Mouse (Mus musculus) lung, embryonic 14.5 days (tissue): Measurements from ENCODE around the gene Sept5. TPM values are rescaled to one million over a fixed set of nuclear protein-coding genes. Genes with fewer than 3 reads are reported as not detected.
A peak's percentile ranks its signal among the peaks of the same experiment; 100 is the strongest.

Experiments
- ATAC-seq: fragments of 200-750 bp; cut with Nextera tagmentation; 2 replicates; pipeline ENCODE4 v1.8.0; 2017; ENCODE audit warnings: mild to moderate bottlenecking, moderate TSS enrichment, moderate library complexity; ENCODE audit not compliant: insufficient read depth
- DNase-seq: peaks from one replicate; pipeline ENCODE4 v3.0.0-alpha.2; 2015
- H3K27ac ChIP-seq: fragments of 300-500 bp; sonication (generic); 2 replicates; pipeline ENCODE4 v1.5.1; 2014; ENCODE audit warnings: low read depth, mild to moderate bottlenecking, moderate library complexity
- H3K27me3 ChIP-seq: fragments of 300-500 bp; sonication (generic); 2 replicates; pipeline ENCODE4 v1.6.1; 2014; ENCODE audit warnings: low read length, control low read depth; ENCODE audit not compliant: insufficient read depth
- H3K36me3 ChIP-seq: fragments of 300-500 bp; sonication (generic); 2 replicates; pipeline ENCODE4 v1.6.1; 2014; ENCODE audit warnings: control low read depth; ENCODE audit not compliant: insufficient read depth
- H3K4me1 ChIP-seq: fragments of 300-500 bp; sonication (generic); 2 replicates; pipeline ENCODE4 v1.6.1; 2014; ENCODE audit warnings: antibody characterized with exemption, control low read depth; ENCODE audit not compliant: insufficient read depth
- H3K4me2 ChIP-seq: fragments of 300-500 bp; sonication (generic); 2 replicates; pipeline ENCODE4 v1.6.1; 2014; ENCODE audit warnings: mild to moderate bottlenecking
- H3K4me3 ChIP-seq: fragments of 300-500 bp; sonication (generic); 2 replicates; pipeline ENCODE4 v1.5.1; 2014; ENCODE audit warnings: low read depth, low read length
- H3K9ac ChIP-seq: fragments of 300-500 bp; sonication (generic); 2 replicates; pipeline ENCODE4 v1.6.1; 2014
- H3K9me3 ChIP-seq: fragments of 300-500 bp; sonication (generic); 2 replicates; pipeline ENCODE4 v1.6.1; 2016; ENCODE audit warnings: low read depth, low read length, control low read depth
- CTCF ChIP-seq: IDR thresholded peaks from 2 replicates; pipeline ENCODE4 v1.5.1; 2016; ENCODE audit warnings: antibody characterized with exemption, low read depth
- WGBS: fragments of 180-500 bp; shearing (Covaris S2); extraction: QIAGEN DNeasy Blood & Tissue Kit; methylation state at CpG from one replicate; pipeline ENCODE4 v1.1.7; 2014; 5-methylcytosine and 5-hydroxymethylcytosine counted together
- polyA plus RNA-seq: library from polyadenylated mRNA; unstranded; fragments of >200 nt; fragmentation: Nextera tagmentation; extraction: Ambion mirVana; gene quantifications from 2 replicates; pipeline ENCODE4 v1.2.1, GENCODE M21; 2014

The Sept5 gene
- polyA plus RNA-seq, result 19.3 and 20.1 TPM in 2 replicates

DNA sequence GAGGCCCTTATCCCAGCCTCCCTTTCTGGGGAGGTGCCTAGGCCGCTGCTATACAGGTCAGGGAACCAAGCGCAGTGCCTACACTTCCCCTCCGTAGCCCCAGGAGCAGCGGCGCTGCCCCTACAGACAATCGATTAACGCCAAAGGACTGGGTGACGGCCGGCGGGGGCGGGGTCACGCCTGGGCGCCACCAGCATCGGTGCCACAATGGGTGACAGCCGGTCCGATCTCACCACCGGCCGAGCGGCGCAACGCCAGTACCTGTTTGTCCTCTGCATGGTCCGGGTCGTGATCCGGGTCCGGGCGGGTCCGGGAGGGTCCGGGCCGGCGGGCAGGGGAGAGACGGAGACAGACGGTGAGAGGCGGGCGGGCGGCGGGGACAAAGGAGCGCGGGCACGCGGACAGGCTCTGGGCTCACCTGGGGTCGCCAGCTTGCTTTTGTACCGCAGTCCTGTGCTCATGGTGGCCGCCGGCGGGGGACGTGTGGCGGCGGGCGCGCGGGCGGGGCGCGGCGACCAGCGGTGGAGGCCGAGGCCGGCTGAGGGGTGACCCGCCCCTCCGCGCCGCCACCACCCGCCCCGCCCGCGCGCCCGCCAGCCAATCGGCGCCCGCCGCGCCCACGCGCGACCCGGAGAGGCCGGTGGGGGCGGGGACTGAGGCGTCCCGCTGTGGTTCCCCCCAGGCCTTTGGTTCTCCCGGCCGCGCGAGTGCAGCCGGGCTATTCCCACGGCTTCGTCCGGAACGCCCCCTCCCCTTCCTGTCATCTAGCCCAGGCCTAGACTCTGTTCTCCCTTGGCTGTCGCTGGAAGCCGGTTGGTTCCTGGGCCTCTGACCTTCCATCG, at the start of gene Sept5:
Sept5 (minus strand) TSS at position 565 of the 842 bp plus-strand sequence.
- ATAC-seq (peak; percentile 48), DNase-seq (peak; percentile 77)
- Histone ChIP-seq H3K9ac (peak within 1 kb of the TSS; percentile 73), H3K4me3 (peak within 1 kb of the TSS; percentile 74), H3K4me2 (peak within 1 kb of the TSS; percentile 88), H3K36me3 (0 out of 2 replicates have a peak, but pooled peaks cover 1% of the 10 kb centered on the region), H3K9me3 (no peaks in the 10 kb centered on the region), H3K27ac (no peak within 1 kb of the TSS), H3K27me3 (peaks cover 34% of the 10 kb centered on the region), H3K4me1 (peaks cover 15% of the 10 kb centered on the region)
- no peak for TF ChIP-seq CTCF
- WGBS, result under 1% methylated on average over 67 of the region's 93 CpGs

DNA sequence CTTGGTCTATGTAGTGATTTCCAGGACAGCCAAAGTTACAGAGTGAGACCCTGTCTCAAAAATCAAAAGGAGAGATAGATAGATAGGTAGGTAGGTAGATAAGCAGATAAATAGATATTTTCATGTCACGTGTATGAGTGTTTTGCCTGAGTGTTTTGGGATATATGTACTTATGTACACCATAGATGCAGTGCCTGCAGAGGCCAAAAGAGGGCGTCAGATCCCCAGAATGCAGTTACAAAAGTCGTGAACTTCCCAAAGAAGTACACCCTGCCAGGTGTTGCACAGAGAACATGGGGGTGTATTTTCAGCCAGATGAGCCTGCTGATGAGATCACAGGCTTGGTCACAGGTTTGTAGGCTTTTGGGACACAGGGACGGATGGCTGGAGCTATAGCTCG, 49.4 kb upstream of the Sept5 start:
- DNase-seq, result no peak
- H3K27ac ChIP-seq, result no peak overlapping the region
- peak; percentile 28 for TF ChIP-seq CTCF
- no peak overlapping the region for H3K9ac ChIP-seq
- H3K4me2 ChIP-seq, result no peak overlapping the region
- WGBS, result 41% methylated on average over 5 of the region's 5 CpGs
- H3K36me3 ChIP-seq, result no peaks in the 10 kb centered on the region
- ATAC-seq, result no peak
- no peaks in the 10 kb centered on the region for H3K4me1 ChIP-seq
- H3K27me3 ChIP-seq, result no peaks in the 10 kb centered on the region
- H3K4me3 ChIP-seq, result no peak overlapping the region
- no peaks in the 10 kb centered on the region for H3K9me3 ChIP-seq

DNA sequence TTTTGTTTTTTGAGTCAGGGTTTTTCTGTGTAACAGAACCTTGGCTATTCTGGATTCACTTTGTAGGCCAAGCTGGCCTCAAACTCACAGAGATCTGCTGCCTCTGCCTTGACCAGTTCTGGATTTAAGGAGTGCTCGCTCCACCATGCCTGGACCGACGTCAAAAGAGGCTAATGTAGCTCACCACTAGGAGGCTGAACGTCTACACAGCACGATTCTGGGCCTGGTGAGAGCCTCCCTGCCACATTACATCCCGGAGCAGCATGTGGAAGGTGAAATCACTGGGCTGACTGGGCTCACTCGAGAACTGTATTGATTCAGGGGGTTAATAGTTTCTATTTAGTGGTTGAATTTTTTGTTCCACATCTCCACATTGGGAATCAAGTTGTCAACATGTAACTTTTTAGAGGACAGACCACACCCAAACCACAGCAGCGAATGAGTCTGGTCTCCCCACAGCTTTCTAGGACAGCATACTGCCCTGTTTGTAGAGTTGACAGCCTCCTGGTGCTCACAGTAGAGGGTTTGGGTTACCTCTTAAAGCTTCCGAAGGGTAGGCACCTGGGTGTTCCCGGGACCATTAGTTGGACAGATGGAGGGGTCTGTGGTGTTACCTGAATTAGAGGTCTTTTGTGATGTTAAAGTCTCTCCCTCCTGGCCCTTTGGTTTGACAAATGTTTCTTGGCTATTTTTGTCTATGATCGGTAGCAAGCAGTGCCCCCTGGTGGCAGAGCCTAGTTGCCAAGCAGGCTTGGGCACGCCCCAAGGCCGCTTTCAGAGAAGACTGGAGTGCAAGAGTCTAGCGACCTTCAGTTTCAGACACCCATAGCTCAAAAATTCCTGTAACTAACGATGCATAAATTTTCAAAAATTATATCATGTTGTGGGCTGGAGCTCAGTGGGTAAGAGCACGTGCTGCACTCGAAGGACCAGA, 48.3 kb upstream of the Sept5 start:
- Histone ChIP-seq H3K4me1 (no peaks in the 10 kb centered on the region), H3K27ac (no peak overlapping the region), H3K4me2 (no peak overlapping the region), H3K27me3 (no peaks in the 10 kb centered on the region), H3K36me3 (no peaks in the 10 kb centered on the region), H3K9me3 (no peaks in the 10 kb centered on the region), H3K4me3 (no peak overlapping the region), H3K9ac (no peak overlapping the region)
- DNase-seq (peak; percentile 80), ATAC-seq (no peak)
- WGBS, result 33% methylated on average over 17 of the region's 17 CpGs
- TF ChIP-seq CTCF, result peak; percentile 75

DNA sequence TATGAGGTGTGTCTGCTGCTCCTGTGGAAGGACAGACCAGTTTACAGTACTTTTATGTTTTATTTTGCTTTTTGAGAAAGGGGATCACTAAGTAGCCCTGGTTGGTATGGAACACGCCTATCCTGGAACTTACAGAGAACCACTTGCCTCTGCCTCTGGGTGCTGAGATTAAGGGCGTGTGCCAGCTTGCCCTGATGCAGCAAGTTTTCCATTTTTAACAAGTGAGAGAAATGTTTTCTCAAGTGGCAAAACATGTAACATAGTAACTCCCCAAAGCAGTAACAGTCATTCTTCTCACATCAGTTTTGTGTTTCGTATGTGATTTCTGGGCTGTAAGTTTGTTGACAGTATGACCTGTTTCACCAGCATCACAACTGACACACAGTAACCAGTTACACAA, 43.3 kb upstream of the Sept5 start:
- 70% methylated on average over 3 of the region's 3 CpGs for WGBS
- H3K4me2 ChIP-seq, result no peak overlapping the region

DNA sequence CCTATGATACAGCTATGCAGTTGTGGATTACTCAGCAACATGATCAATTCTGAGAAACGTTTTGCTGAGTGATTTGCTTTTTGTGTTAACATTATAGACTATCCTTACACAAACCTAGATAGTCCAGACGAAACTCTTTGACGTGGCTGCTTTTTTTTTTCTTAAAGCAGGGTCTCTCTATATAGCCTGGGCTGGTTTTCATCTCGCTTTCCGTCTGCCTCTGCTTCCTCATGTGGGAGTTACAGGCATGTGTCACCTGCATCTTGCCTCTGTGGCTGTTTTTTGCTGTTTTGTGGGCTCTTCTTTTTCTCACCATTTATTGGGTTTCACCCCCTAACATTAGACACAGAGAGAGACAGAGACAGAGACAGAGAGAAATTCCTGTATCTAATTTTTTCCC, 42.3 kb upstream of the Sept5 start:
- Histone ChIP-seq H3K9me3 (no peaks in the 10 kb centered on the region), H3K4me1 (no peaks in the 10 kb centered on the region), H3K27me3 (no peaks in the 10 kb centered on the region), H3K27ac (no peak overlapping the region), H3K4me3 (no peak overlapping the region), H3K4me2 (no peak overlapping the region), H3K36me3 (no peaks in the 10 kb centered on the region), H3K9ac (no peak overlapping the region)
- ATAC-seq (no peak), DNase-seq (no peak)
- TF ChIP-seq CTCF, result no peak
- WGBS, result 42% methylated on average over 5 of the region's 5 CpGs

More for the DNA sequence above, 43.3 kb upstream of the Sept5 start:
- no peaks in the 10 kb centered on the region for H3K4me1 ChIP-seq
- H3K27ac ChIP-seq, result no peak overlapping the region
- H3K4me3 ChIP-seq, result no peak overlapping the region
- no peaks in the 10 kb centered on the region for H3K36me3 ChIP-seq
- no peak for DNase-seq
- no peak for ATAC-seq
- no peak for TF ChIP-seq CTCF
- no peaks in the 10 kb centered on the region for H3K9me3 ChIP-seq
- H3K27me3 ChIP-seq, result no peaks in the 10 kb centered on the region
- no peak overlapping the region for H3K9ac ChIP-seq

DNA sequence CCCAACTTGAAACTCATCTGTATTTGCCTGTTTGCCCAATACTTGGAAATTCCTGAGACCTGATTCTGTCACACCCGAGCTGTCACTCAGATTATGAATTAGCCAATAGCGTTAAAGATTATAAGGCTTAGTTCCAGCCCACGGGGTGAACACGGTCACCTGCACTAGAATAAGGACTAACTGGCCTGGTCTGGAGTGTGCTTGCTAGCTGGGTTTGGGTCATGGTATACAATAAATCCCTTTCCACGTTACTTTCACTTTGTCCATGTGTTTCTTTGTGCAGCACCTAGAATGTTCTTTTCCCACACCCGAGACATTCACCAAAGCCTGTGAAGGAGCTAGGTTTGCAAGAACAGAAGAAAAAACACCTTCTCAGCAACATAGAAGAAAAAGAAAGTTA, 40.2 kb upstream of the Sept5 start:
- Histone ChIP-seq H3K27me3 (no peaks in the 10 kb centered on the region), H3K4me2 (no peak overlapping the region), H3K9ac (no peak overlapping the region), H3K4me1 (no peaks in the 10 kb centered on the region), H3K9me3 (no peaks in the 10 kb centered on the region), H3K27ac (no peak overlapping the region), H3K36me3 (no peaks in the 10 kb centered on the region), H3K4me3 (no peak overlapping the region)
- no peak for DNase-seq
- no peak for TF ChIP-seq CTCF
- 67% methylated on average over 6 of the region's 6 CpGs for WGBS
- no peak for ATAC-seq

DNA sequence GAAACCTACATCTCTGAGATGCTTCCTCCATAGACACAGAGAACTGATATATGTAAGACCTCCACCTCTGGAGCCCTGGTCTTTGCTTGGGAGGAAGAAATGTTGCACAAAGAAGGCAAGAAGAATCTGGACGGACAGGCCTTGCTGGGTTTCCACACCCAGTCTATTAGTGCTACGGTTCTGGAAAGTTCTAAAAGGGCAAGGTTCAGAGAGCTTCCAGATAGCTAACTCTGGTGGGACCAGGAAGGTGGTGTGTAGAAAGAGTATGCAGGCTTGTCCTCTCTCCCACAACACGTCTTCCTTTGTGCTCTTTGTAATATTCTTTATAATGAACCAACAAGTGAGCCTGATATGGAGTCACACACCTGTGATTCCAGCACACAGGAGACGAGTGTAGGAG, 28.8 kb upstream of the Sept5 start:
- Histone ChIP-seq H3K9ac (no peak overlapping the region), H3K4me2 (no peak overlapping the region), H3K9me3 (no peaks in the 10 kb centered on the region), H3K4me1 (no peaks in the 10 kb centered on the region), H3K27ac (no peak overlapping the region), H3K27me3 (no peaks in the 10 kb centered on the region), H3K4me3 (no peak overlapping the region), H3K36me3 (no peaks in the 10 kb centered on the region)
- no peak for DNase-seq
- no peak for TF ChIP-seq CTCF
- WGBS, result 73% methylated on average over 4 of the region's 4 CpGs
- ATAC-seq, result no peak
